Mouse (Mus musculus) lung, postnatal 4 days (tissue): ENCODE data around the gene Txndc12.

Source experiments
- DNase-seq, 2 experiments: peaks; one replicate each; pipeline ENCODE4 v3.0.0; 2021

The Txndc12 gene

GRCm38 (mm10) chr4:108847715-108848504, 13.5 kb downstream of the Txndc12 start, which contains the start of gene Kti12:
TSS of gene Kti12 (plus strand) at chr4:108847785.
- peak; percentile 86 to 88 for DNase-seq

DNA sequence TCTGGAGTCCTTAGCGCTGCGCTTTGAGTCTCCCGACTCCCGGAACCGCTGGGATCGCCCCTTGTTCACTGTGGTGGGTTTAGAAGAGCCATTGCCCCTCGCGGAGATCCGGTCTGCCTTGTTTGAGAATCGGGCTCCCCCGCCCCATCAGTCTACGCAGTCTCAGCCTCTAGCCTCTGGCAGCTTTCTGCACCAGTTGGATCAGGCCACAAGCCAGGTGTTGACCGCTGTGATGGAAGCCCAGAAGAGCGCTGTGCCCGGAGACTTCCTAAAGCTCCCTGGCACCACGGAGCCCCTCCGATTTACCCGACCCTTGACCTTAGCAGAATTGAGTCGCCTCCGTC, 14.1 kb downstream of the Txndc12 start, which contains the start of gene A730015C16Rik:
A730015C16Rik (minus strand) TSS at position 115 of the 344 bp plus-strand sequence.
- no peak for DNase-seq

DNA sequence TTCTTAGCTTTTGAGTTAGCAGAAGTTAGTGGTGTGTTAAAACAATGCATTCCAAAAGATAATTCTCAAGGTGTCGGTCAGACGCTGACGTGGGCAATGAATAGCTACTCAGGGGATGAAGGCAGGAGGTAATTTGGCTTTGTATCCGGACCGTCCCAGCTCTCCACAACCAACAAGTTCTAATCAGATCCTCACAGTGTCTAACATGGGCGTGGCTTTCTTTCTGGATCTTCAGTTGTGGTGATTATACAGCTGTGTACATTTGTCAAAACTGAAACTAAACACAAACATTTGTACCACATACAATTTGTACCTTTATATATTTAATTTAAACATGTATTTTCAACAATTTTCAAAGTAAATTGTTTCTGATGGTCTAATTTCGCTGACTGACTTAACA, 32.4 kb downstream of the Txndc12 start:
- DNase-seq, result no peak

DNA sequence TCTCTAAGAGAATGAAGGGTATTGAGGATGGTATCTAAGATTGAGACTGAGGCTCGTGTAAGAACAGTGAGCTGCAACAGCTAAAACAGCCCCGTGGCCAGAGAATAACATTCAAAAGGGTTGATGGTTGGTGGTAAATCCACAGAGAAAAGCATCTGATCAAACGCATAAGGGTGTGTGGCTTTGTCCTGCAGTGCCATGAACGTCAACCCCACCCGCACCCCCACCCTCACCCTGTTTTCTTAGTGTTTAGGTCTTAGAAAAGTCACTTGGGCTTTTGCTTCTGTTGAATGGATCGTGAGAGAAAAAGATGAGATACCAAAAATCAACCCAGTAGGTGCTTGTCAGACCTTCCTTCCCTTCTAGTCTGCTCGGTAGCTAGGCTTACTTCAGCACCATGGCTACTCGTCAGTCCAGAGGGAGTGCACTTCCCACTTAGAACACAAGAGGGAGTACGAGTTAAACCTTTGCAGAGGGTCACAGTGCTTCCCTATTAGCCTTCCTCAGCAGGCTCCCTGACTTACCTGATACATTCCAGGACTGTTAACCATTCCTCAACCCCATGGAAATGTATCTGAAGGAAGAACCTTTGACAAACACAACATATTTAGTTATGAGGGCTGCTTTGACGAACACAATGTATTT, 35.5 kb downstream of the Txndc12 start:
- peak in 1 of 2 experiments; percentile 86 for DNase-seq

- DNase-seq, result no peak
Measured at GRCm38 (mm10) chr4:108873746-108874145, 39.3 kb downstream of the Txndc12 start.

DNA sequence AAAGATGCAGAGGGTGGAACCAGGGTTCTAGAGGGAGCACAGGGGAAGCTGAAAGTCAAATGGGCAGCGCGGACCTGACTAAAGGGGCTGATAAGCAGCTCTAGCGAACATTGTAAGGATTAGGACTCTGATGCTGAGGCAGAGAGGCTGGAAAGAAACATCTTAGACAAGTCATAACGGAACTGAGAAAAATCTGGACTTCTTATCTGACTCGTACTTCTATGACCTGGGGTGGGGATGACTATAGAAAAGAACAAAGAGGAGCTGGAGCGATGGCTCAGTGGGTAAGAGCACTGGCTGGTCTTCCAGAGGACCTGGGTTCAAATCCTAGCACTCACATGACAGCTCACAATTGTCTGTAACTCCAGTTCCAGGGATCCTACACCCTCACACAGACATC, 43.5 kb downstream of the Txndc12 start:
- DNase-seq, result no peak

DNA sequence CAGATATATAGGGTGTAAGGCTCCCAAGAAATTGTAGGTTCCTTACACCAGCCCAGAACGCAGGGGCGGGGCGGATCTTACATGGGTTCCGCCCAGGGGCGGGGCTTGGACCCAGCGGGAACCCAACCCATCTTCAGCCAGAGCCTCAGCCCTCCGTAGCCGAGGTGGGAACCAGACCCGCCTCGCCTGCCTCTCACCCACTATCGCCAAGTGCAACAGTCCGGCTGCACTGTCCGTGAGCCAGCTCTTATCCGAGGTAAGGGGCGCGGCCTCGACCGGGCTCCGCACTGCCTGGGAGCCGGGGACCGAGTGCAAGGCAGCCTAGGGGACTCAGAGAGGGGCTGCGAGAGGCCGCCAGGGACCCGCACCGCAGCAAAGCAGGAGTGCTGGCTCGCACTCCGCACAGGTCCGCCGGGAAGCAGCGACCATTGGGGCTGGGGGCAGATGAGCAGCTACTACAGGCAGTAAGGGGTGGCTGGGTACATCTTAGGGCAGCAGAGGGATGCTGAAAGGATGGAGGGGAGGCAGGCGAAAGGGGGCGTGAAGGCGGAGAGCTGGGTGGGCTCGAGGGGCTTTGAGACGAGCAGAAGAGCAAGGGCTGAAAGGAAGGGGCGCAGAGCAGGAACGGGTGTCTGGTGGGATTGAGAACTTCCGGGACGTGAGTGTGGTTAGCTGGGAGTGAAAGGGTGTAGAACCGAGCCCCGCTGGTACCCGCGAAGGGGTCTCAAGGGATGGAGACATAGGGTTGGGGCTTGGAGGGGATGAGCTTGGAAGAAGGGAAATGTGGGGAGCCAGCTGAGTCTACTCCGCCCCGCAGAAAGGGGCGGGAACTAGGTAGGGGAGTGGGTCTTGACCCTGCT, 44.8 kb downstream of the Txndc12 start, which contains the start of gene Rab3b:
Rab3b (plus strand) TSS at position 101 of the 860 bp plus-strand sequence.
- peak; percentile 58 to 61 for DNase-seq

DNA sequence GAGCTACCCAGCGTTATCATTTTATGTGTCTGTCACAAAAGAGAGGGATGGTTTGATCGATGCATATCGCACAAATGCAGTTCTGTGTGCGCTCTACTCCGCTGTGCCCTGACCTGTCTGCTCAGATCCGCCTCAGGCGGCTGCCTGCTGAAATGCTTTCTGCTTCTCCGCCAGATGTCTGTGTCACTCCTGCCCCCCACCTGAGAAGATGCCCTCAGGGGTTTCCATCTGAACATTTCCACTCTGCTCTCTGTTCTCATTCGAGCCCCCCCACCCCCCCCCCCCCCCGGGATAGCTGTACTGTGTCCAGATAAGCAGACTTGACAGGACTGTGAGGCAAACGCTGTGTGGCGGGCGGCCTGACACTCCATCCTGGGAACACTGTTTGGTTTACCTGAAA, 49.4 kb downstream of the Txndc12 start:
- no peak for DNase-seq

GRCm38 (mm10) chr4:108887456-108887855, 53.1 kb downstream of the Txndc12 start:
- DNase-seq, result no peak

DNA sequence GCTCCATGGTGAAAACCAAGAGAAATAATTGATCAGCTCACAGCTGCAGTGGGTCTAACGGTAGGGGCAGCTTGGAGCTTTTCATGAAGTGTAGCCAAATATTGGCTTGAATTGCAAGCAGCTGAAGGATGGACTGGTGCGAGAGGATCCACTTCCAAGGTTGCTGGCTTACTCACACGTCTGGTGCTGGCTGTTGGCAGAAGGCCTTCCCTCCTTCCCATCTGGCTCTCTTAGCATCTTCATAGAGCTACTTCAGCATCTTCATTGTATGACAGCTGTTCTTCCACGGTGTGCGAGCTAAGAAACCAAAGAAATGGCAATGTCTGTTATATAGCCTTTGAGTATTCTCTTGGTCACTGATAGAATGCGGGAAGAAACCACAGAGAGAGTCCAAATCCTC, 56.5 kb downstream of the Txndc12 start:
- no peak for DNase-seq

GRCm38 (mm10) chr4:108900421-108900820, 66.0 kb downstream of the Txndc12 start:
- no peak for DNase-seq

DNA sequence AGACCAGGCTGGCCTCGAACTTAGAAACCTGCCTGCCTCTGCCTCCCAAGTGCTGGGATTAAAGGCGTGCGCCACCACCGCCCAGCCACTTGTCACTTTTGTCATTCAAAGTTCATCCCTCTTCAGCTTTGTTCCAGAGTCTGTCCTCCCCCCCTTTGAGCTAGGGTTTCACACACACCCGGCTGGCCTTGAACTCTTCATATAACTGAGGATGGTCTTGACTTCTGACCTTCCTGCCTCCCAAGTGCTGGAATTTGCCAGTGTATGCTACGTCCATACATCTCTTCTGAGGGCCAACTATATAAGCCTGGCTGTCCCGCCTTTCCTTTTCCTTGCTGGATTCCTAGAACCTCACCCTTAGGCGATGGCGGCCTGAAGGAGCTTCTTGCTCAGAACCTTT, 68.5 kb downstream of the Txndc12 start:
- no peak for DNase-seq

DNA sequence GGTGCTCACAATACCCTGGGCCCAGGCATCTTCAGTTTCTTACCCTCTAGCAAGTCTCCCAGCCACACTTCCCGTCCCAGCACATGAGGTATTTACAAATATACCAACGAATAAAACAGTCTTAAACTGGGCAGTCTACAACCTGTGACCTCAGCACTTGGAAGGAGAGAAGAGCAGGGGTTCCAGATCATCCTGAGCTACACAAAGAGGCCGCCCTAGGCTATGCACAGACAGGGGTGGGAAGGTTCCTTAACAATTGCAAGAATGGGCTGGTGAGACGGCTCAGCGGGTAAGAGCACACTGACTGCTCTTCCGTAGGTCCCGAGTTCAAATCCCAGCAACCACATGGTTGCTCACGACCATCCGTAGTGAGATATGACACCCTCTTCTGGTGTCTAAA, 68.9 kb downstream of the Txndc12 start:
- DNase-seq, result no peak

GRCm38 (mm10) chr4:108904076-108904475, 69.7 kb downstream of the Txndc12 start:
- DNase-seq, result no peak

- DNase-seq, result no peak
Measured at GRCm38 (mm10) chr4:108904790-108905189, 70.4 kb downstream of the Txndc12 start.

DNA sequence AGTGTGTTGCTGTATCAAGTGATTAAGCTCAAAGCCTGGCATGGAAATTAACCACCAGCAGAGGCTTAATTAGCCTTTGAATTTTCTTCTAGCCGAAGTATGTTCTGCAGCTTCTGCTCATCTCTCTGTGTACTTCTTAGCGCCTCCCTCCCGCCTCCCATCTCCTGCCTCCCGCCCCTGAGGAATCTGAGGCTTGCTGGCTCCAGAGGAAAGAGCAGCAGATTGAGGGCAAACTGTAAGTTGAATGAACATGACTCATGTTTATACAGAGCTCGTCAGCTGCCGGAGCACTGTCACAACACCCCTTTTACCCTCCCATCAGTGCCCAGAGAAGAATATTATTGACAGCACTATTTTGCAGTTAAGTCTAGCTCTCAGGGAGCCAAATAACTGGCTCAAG, 71.5 kb downstream of the Txndc12 start:
- DNase-seq, result peak; percentile 6 to 28

- DNase-seq, result no peak
Measured at GRCm38 (mm10) chr4:108907475-108907874, 73.1 kb downstream of the Txndc12 start.

- DNase-seq, result no peak
Measured at GRCm38 (mm10) chr4:108909872-108910425, 75.5 kb downstream of the Txndc12 start.
